Mouse (Mus musculus) embryonic fibroblast, embryonic 13.5 days (primary cell): ENCODE data around the gene Blnk. TPM values are rescaled to one million over a fixed set of nuclear protein-coding genes. Genes with fewer than 3 reads are reported as not detected.

Source experiments
- H3K27ac ChIP-seq: 2 replicates; pipeline ENCODE4 v1.5.1; 2012; ENCODE audit warnings: low read length, control low read depth, inconsistent platforms; ENCODE audit not compliant: insufficient read depth
- H3K4me1 ChIP-seq: 2 replicates; pipeline ENCODE4 v1.6.1; 2011; ENCODE audit warnings: low read length; ENCODE audit not compliant: control insufficient read depth, insufficient read depth
- H3K4me3 ChIP-seq: 2 replicates; pipeline ENCODE4 v1.5.1; 2011; ENCODE audit warnings: mild to moderate bottlenecking, control low read depth, low read length; ENCODE audit not compliant: insufficient read depth
- CTCF ChIP-seq: IDR thresholded peaks from 2 replicates; pipeline ENCODE4 v1.5.1; 2011; ENCODE audit warnings: mild to moderate bottlenecking, control low read depth, low read length, moderate library complexity, borderline replicate concordance; ENCODE audit not compliant: insufficient read depth
- POLR2A ChIP-seq: IDR thresholded peaks from 2 replicates; pipeline ENCODE4 v1.6.1; 2011; ENCODE audit warnings: low read depth, mild to moderate bottlenecking, control low read depth, low read length, moderate library complexity
- polyA plus RNA-seq: library from polyadenylated mRNA; stranded (reverse); fragments of >200 nt; gene quantifications from 2 replicates; pipeline ENCODE4 v1.2.4, GENCODE M21; 2011; ENCODE audit warnings: low read depth; ENCODE audit not compliant: missing spikeins, insufficient read length

The Blnk gene
- polyA plus RNA-seq, 1 experiment = 0.44 TPM

GRCm38 (mm10) chr19:41022244-41022643 lies 27.9 kb upstream of the Blnk start:
- Histone ChIP-seq H3K27ac (no peak overlapping the region), H3K4me1 (no peaks in the 10 kb centered on the region), H3K4me3 (no peak overlapping the region)
- no peak for TF ChIP-seq POLR2A
- no peak for TF ChIP-seq CTCF

GRCm38 (mm10) chr19:41020537-41020936 lies 26.2 kb upstream of the Blnk start:
- no peak overlapping the region for H3K4me3 ChIP-seq
- H3K27ac ChIP-seq = no peak overlapping the region
- no peaks in the 10 kb centered on the region for H3K4me1 ChIP-seq
- no peak for TF ChIP-seq CTCF
- TF ChIP-seq POLR2A = no peak

GRCm38 (mm10) chr19:41019164-41019675 lies 24.9 kb upstream of the Blnk start:
- Histone ChIP-seq H3K27ac (no peak overlapping the region), H3K4me1 (no peaks in the 10 kb centered on the region), H3K4me3 (no peak overlapping the region)
- TF ChIP-seq POLR2A = no peak
- TF ChIP-seq CTCF = no peak

- Histone ChIP-seq H3K27ac (no peak overlapping the region), H3K4me1 (no peaks in the 10 kb centered on the region), H3K4me3 (no peak overlapping the region)
- TF ChIP-seq POLR2A (no peak), CTCF (0 out of 2 replicates have a peak, but pooled peaks have one; percentile 5)
These were observed 21.8 kb upstream of the Blnk start for GRCm38 (mm10) chr19:41015951-41016716.

- H3K27ac ChIP-seq = no peak overlapping the region
- no peak overlapping the region for H3K4me3 ChIP-seq
- TF ChIP-seq POLR2A = no peak
- no peak for TF ChIP-seq CTCF
- no peaks in the 10 kb centered on the region for H3K4me1 ChIP-seq
These were observed 19.7 kb upstream of the Blnk start for GRCm38 (mm10) chr19:41014003-41014402.

- no peak overlapping the region for H3K27ac ChIP-seq
- TF ChIP-seq POLR2A (no peak), CTCF (no peak)
- no peak overlapping the region for H3K4me3 ChIP-seq
- no peaks in the 10 kb centered on the region for H3K4me1 ChIP-seq
These were observed 19.3 kb upstream of the Blnk start for GRCm38 (mm10) chr19:41013591-41013990.

- H3K4me3 ChIP-seq = no peak overlapping the region
- TF ChIP-seq POLR2A = no peak
- no peak for TF ChIP-seq CTCF
- no peak overlapping the region for H3K27ac ChIP-seq
- no peaks in the 10 kb centered on the region for H3K4me1 ChIP-seq
These were observed 17.3 kb upstream of the Blnk start for GRCm38 (mm10) chr19:41011676-41012075.

GRCm38 (mm10) chr19:41008674-41009395 lies 14.5 kb upstream of the Blnk start:
- no peaks in the 10 kb centered on the region; the same call in 1 of the 2 replicates for H3K4me1 ChIP-seq
- no peak overlapping the region for H3K4me3 ChIP-seq
- H3K27ac ChIP-seq = no peak overlapping the region
- no peak for TF ChIP-seq POLR2A
- no peak for TF ChIP-seq CTCF

- Histone ChIP-seq H3K27ac (no peak overlapping the region), H3K4me3 (no peak overlapping the region), H3K4me1 (no peaks in the 10 kb centered on the region; the same call in 1 of the 2 replicates)
- TF ChIP-seq POLR2A (no peak), CTCF (no peak)
These were observed 13.4 kb upstream of the Blnk start for GRCm38 (mm10) chr19:41007733-41008132.

- H3K4me3 ChIP-seq = no peak overlapping the region
- TF ChIP-seq POLR2A (no peak), CTCF (no peak)
- no peak overlapping the region for H3K27ac ChIP-seq
- no peaks in the 10 kb centered on the region; the same call in 1 of the 2 replicates for H3K4me1 ChIP-seq
These were observed 13.0 kb upstream of the Blnk start for GRCm38 (mm10) chr19:41007326-41007725.
